Mouse (Mus musculus) left cerebral cortex, postnatal 25 days (tissue): Measurements from ENCODE around the gene Ltbp4. TPM values are rescaled to one million over a fixed set of nuclear protein-coding genes. Genes with fewer than 3 reads are reported as not detected.

Experiments used
- DNase-seq, 2 experiments: peaks; one replicate each; pipeline ENCODE4 v3.0.0; 2022; ENCODE audit warnings: low spot score in 2 of 2, mixed read lengths in 1 of 2
- intact Hi-C: fragments of 180-260 bp; cut with DNase I; formaldehyde crosslinking; loops from one replicate; pipeline ENCODE4 v1.15.1; 2025
- total RNA-seq, 2 experiments: library from RNA; stranded (reverse); gene quantifications; 2 replicates each; pipeline ENCODE4 v1.2.3; 2021

The Ltbp4 gene
- total RNA-seq, 2 experiments from 2014 or later = 46.7 to 50.4 TPM

DNA sequence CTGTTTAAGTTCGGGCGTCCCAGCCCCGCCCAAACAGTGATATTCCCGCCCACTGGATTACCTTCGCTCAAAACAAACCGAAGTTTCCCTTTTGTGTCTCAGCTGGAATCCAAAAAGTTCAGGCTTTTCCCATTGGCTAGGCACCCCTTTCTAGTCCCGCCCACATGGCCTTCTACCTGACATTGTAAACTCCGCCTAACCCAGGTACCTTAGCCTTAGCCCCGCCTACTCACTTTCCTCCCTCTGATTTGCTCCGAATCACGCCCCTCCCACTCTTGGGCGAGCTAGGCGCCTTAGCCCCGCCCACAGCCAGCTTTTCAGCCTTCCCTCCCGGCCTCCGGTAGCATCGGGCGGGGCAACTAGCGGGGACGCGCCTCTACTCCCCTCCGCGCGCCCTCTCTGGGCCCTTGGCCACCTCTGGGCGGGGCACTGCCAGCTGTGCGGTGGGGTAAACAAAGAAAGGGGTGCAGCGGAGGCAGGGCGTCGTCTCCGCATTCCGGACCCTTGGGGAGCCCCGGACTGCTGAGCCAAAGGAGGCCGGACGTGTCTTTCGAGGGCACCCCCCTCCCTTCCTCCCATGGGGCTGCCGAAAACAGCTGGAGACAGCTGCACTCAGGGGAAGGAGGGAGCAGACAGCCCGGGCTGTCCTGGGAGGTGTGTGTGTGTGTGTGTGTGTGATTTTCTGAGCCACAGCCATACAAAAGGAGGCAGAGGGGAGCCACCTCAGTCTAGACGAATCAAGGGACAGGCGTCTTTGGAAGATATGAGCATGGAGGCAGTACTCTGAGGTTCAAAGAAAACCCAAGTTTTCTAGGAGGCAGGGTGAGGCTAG lies 6.6 kb downstream of the Ltbp4 start:
- peak in 1 of 2 experiments; percentile 69 for DNase-seq
- intact Hi-C loops = no loop called here

- intact Hi-C loops = loop anchor here (1.0 kb wide), 1 partner anchor 28 kb away; no protein-coding TSS in a partner anchor
- DNase-seq = no peak
These were observed 7.5 kb downstream of the Ltbp4 start for GRCm38 (mm10) chr7:27329981-27330380.

DNA sequence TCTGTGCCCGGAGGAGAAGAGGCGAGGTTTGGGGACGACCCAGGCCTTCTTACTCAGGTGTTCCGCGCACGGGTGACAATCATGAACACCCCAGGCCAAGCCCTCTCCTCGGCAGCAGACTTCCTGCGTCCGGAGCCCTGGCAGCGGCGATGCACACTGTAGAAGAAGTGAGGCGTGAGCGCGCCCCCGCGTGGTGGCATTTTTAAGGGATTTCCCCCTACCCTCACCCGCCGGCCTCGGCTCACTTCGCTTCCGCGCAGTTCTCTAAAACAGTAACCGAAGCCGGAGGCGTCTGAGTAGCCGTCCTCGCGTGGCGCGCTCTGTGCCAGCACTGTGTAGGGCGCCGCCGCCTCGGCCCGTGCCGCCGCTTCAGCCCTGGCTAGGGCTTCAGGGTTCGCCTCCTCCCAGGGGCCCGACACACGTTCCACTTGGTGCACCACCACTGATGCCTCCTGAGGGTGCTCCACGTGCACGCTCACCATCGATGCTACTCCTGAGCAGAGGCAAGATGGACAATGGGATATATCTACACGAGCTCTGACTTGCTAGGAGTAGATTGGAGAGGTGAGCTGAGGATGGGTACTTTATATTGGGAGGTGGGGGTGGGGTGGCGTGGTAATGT lies 8.1 kb downstream of the Ltbp4 start:
- DNase-seq = peak; percentile 69 to 80
- intact Hi-C loops = loop anchor here (1.0 kb wide), 1 partner anchor 27 kb away; no protein-coding TSS in a partner anchor

DNA sequence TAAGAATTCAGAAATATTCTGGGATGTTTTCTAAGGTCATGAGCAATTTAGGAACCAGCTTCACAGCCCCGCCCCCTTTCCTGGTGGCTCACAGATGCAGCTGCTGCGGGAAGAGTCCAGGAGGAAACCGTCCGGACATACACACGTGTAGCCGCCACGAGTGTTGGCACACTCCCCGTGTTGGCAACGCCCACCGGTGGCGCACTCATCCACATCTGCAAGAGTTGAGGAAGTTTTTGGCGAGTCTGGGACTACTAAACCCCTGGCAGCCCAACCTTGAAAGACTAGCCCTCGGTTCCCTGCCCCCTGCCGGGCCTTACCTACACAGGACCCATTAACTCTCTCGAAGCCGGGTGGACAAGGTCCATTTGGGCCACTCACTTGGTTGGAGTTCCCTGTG lies 8.8 kb downstream of the Ltbp4 start:
- no peak for DNase-seq
- intact Hi-C loops = loop anchor here (1.0 kb wide), 1 partner anchor 26 kb away; no protein-coding TSS in a partner anchor

DNA sequence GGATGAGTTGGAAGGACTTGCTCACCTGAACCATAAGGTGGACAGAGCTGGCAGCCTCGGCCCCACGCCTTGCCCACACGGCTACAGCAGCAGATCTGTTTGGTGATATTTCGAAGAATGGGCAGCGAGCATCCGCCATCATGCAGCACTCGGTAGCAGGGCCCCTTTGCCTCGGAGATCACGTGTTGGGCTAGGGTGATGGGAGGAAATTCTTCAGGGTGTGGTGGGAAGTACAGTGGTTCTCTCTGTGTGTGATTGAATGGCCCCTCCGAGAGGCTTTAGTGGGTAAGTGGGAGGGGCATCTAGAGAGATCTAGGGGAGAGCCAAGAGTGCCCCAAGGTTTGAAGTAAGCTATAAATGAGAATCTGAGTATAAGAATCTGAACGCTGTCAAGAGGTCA lies 9.3 kb downstream of the Ltbp4 start:
- no peak for DNase-seq
- intact Hi-C loops = no loop called here

GRCm38 (mm10) chr7:27327500-27327899 lies 10.0 kb downstream of the Ltbp4 start:
- DNase-seq = no peak
- intact Hi-C loops = no loop called here

GRCm38 (mm10) chr7:27326101-27326880 lies 11.2 kb downstream of the Ltbp4 start:
- DNase-seq = no peak
- intact Hi-C loops = no loop called here

DNA sequence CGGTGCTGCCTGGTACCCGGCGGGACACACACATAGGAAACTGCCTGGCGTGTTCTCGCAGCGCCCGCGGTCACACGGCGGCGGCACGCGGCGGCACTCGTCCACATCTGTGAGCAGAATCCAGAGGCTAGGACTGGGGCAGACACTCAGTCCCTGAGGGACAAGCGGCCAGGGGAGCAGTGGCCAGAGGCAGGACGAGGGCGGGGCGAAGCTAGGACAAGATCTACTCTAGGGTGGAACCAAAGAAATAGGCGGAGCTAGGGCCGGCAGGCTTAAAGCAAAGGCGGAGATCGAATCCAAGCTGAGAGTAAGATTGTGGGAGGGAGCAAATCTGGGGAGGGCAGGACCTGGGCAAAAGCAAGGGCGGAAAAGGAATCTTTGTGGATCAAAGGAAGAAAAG lies 11.8 kb downstream of the Ltbp4 start:
- intact Hi-C loops = no loop called here
- no peak for DNase-seq

GRCm38 (mm10) chr7:27324928-27325327 lies 12.6 kb downstream of the Ltbp4 start:
- intact Hi-C loops = no loop called here
- no peak for DNase-seq

DNA sequence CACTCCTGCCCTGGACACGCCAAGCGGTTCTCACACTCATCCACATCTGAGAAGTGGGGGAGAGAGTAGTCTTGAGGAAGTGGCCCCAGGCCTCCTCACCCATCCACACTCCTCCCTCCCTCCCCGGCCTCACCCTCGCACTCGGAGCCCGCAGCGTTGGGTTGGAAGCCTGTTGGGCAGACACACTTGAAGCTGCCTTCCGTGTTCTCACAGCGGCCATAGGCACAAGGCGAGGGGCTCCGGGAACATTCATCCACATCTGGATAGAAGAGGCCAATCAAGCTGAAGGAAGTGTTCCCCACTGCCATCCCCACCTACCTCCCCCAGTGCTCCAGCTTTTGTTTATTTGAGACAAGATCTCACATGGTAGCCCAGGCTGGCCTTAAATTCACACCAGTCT lies 13.3 kb downstream of the Ltbp4 start:
- intact Hi-C loops = no loop called here
- DNase-seq = no peak

GRCm38 (mm10) chr7:27323001-27323400 lies 14.5 kb downstream of the Ltbp4 start:
- intact Hi-C loops = no loop called here
- no peak for DNase-seq

GRCm38 (mm10) chr7:27322291-27322690 lies 15.2 kb downstream of the Ltbp4 start:
- intact Hi-C loops = no loop called here
- no peak for DNase-seq

DNA sequence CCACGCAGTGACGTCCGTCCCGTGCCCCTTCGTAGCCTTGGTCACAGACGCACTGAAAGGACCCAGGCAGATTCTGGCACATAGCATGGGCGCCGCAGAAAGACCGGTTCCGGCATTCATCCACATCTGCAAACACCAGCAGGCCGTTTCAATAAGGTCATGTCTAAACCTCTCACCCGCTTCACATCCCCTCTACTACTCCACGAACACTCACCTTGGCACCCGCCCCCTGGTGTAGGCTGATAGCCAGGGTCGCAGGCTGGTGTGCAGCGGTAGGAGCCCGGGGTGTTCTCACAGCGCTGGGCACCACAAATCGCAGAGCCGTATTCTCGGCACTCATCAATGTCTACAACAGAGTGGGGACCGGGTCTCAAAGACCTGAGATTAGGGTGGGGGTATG lies 18.1 kb downstream of the Ltbp4 start:
- no peak for DNase-seq
- intact Hi-C loops = no loop called here

DNA sequence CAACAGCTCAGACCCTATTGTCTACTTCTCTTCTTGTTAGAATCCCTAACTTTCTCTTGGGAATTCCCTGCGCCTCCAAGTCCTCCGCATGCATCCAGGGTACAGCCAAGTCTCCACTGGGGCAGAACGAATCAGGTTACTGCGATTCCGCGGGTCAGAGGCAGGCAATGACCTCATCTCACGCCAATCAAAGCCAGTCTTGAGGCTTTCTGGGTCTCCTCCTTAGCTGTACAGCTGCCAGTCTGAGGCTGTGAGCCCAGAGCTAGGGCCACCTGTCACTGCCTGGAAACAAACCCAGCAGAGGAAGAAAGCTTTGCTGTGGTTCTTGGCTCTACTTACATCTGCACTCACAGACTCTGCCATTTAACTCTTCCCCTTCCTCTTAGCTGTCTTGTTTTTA lies 21.5 kb downstream of the Ltbp4 start:
- intact Hi-C loops = no loop called here
- no peak for DNase-seq

GRCm38 (mm10) chr7:27314393-27314792 lies 23.1 kb downstream of the Ltbp4 start:
- no peak for DNase-seq
- intact Hi-C loops = no loop called here

DNA sequence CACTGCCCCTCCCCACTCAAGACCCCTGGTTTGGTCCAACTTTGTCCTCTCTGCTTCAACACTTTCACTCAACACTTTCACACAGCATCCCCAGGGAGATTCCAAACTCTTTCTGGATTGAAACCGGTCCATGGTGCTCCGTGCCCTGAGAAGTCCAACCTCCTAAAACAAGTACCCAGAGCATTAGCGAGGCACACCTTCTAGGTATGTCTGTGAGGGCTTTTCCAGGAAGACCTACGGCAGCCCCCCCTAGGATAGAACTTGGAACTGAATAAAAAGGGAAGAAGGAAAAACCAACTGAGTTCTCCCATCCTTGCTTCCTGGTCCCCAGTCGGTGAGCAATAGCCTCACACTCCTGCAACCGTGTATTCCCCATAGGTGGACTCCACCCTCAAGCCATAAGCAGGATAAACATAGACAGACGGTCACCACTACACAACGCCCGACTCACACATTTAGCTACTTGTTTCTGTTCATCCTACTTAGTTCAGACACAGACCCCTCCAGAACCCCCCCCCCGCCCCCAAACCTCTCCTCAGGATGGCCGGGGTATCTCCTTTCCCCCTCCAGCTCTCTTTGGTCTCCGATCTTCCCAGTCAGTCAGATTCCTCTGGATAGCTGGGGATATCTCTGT lies 25.7 kb downstream of the Ltbp4 start:
- no peak for DNase-seq

GRCm38 (mm10) chr7:27310996-27311535 lies 26.4 kb downstream of the Ltbp4 start:
- intact Hi-C loops = no loop called here
- no peak for DNase-seq

More for the DNA sequence above, 25.7 kb downstream of the Ltbp4 start:
- intact Hi-C loops = no loop called here

DNA sequence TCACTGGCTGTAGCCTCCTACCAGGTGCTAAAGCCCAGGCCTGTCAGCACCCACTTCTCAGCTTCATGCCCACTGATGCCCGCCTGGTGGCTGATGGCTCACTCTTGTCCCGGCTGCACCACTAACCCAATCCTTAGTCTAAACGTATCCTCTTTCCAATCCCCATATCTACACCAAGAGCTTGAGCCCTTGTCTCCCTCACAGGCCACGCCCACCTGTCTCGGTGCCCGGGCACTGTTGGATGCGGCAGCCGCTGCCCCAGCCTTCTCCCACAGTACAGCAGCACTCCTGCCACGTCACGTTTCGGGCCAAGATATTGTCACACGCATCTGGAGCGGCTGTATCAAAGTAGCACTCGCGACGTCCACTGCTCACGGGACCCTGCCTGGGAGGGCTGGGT lies 27.2 kb downstream of the Ltbp4 start:
- DNase-seq = no peak
- intact Hi-C loops = no loop called here

DNA sequence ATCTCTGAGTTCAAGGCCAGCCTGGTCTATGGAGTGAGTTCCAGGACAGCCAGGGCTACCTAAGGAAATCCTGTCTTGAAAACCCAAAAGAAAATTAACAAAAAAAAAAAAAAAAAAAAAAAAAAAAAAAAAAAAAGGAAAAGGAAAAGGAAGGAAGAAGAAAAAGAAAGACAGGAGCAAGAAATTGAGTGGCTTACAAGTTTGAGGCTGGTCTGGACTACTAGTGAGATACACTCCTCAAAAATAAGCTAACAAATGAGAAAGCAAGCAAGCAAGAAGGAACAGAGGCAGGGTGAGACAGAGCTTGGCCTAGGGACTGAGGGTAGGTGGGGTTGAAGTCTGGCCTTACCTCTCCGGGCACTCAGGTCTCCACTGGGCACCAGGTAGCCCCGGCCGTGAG lies 27.7 kb downstream of the Ltbp4 start:
- intact Hi-C loops = no loop called here
- DNase-seq = no peak
